Mouse (Mus musculus): ENCODE measurements around the gene Aftph.

DNA sequence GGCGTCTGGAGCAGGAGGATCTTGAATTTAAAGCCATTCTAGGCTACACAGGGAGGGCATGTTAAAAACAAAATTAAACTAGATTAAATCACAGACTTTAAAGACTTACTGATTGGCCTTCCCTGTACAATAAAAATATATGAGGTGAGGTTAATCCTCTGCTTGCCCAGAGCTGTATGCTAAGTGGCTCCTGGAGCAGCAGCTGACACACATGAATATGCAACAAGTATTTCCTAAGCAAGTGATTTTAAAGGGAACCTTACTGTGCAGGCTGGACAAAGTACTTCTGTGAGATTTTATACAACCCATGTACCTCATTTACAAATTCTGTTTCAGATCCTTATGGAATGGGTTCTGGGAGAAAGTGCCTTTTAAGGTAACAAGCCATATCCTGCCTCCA, 47.6 kb upstream of the Aftph start:
- TF ChIP-seq CTCF (IDR thresholded peaks at IDR 0.05) (no peak), EP300 (IDR thresholded peaks at IDR 0.05) (no peak)
